Mouse (Mus musculus): ENCODE measurements around the gene Lhx2.
A peak's percentile ranks its signal among the peaks of the same experiment; 100 is the strongest.

Lhx2 gene

DNA sequence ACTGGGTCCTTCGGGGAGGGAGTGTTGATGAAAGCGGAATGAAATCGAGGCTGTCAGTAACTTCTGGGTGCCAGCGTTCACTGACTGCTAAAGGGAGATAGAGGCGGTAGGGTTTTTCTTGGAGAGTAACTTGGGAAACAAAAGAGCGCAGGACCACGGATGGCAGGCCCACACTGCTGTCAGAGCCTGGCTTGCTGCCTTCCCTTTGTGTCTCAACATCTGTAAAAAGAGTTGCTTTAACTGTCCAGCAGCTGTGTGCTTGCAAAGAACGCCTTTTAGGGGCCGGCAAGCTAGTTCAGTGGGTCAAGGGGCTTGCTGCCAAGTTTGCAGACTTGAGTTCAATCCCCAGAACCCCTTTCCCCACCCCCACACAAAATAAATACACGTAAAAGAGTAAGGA is 20.1 kb downstream of the Lhx2 start:
- no peak for ATAC-seq (ENCODE audit: low TSS enrichment)

- ATAC-seq (ENCODE audit: low TSS enrichment) = no peak
These were observed 20.7 kb downstream of the Lhx2 start for GRCm38 (mm10) chr2:38359811-38360210.

DNA sequence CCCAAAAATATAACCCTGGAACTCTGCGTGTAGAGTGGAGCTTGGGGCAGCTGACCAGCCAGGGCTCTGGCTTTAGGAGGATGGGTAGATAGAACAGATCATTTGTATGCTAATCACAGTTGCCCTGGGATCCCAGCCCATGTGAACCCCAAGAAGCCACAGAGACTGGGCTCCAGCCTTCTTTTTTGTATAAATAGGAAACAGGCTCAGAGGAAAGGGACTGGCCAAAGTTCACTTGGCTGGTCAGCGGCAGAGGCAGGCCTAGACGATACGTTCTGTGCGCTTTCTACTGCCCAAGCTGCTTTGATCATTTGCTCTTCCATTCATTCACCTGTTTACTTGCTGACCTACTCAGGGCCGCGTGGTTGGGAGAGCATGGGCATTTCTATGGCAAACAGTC is 27.1 kb downstream of the Lhx2 start:
- ATAC-seq (ENCODE audit: low TSS enrichment) = no peak

DNA sequence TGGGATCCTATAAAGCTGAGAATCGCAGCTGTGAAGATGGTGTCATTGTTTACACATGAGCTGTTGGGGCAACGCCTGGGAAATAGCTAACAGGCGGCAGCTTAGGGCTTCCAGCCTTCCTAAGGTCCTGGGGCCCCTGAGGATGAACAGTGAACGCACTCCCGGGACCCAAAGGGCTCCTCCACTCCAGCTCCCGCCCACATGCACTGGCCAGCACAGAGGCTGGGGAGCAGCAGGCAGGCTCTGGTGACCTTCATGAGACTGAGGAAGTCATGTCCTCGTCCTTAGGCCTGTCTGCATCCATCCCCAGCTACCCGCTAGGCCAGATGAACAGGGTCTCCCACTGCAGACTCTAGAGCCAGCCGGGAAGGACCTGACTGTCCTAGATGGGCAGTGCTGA is 27.9 kb downstream of the Lhx2 start:
- ATAC-seq (ENCODE audit: low TSS enrichment) = no peak

- ATAC-seq (ENCODE audit: low TSS enrichment) = peak; percentile 66
These were observed 28.8 kb downstream of the Lhx2 start for GRCm38 (mm10) chr2:38367852-38368251.

DNA sequence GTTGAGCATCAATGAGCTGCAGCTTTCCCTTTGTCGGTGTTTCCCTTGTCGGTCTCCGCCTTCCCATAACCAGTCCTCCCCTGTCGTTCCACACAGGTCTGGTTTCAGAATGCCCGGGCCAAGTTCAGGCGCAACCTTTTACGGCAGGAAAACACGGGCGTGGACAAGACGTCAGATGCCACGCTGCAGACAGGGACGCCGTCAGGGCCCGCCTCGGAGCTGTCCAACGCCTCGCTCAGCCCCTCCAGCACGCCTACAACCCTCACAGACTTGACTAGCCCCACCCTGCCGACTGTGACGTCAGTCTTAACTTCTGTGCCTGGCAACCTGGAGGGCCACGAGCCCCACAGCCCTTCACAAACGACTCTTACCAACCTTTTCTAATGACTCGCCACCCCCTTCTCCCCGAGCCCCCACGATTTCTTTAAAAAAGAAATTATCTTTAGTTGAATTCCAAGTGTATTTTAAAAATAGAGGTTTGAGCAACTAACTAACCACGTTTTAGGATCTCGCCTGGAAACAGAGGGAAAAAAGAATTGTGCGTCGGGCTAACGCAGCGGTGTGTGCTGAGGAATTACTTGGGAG is 29.8 kb downstream of the Lhx2 start:
- peak; percentile 66 for ATAC-seq (ENCODE audit: low TSS enrichment)

- ATAC-seq (ENCODE audit: low TSS enrichment) = 0 out of 2 replicates have a peak, but pooled peaks have one; percentile 11
These were observed 36.7 kb downstream of the Lhx2 start for GRCm38 (mm10) chr2:38375606-38376304.

DNA sequence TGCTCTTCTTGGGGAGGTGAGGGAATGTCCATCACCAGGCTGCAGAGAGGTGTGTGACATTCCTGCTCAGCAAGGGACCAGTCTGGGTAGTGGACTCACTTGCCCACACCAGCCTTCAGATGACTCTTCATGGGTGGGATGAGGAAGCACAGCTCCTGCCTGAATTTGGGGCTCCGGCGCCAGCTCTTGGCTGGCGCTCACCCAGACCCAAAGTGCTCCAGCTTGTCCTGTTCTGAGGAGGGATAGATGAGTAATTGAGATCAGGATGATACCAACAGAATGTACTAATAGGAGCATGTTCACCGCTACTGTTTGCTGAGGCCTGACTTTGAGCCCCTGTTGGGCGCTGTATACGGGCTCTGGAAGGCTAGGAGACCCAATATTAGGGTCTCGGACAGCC is 38.2 kb downstream of the Lhx2 start:
- no peak for ATAC-seq (ENCODE audit: low TSS enrichment)

DNA sequence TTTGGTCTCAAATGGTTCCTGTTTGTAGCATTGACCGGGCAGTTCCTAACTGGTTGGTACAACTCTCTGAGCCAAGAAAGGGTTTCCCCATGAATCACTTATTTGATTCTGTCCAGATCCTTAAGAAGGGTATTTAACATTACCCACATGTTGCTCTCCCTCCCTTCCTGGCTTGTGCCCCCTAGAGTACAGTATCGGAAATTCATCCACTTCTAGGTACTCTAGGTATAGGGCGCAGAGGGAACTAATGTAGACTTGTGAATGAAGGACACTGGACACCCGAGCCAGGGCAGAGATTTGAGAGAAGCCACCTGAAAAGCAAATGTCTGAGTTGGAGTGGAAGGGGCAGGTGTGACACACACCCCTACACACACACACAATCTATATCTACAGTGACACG is 39.3 kb downstream of the Lhx2 start:
- ATAC-seq (ENCODE audit: low TSS enrichment) = peak; percentile 55

DNA sequence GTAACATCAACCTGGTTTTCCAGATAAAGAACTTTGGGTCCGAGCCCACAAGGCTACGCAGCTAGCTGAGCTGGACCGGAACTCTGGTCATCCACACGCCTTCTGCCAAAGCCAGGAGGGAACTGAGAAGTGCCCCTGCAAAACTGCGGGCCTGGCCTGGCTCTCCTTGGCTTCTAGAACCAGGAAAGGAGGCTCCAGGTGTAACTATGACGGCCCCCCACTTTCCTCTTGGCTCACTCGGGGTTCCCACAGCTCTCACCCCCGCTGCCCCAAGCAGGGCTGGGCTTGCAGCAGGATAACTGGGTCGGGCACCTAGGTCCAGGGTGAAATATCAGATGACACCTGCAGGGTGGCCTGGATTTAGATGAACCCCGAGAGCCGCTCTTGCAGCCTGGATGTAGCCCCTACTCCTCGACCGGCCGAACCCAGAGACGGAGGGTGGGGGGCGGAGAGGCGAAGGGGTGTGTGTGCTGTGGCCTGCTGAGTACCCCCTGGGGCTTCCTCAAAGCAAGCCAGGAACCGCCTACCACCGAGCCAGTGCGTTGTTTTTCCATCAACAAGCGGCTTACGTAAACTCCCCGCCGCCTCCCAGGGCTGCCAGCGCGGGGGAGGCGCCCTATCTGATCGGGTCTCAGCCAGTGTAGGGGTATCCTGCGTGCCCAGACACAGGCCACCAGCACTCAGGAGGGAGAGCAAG is 39.9 kb downstream of the Lhx2 start:
- ATAC-seq (ENCODE audit: low TSS enrichment) = peak; percentile 50

DNA sequence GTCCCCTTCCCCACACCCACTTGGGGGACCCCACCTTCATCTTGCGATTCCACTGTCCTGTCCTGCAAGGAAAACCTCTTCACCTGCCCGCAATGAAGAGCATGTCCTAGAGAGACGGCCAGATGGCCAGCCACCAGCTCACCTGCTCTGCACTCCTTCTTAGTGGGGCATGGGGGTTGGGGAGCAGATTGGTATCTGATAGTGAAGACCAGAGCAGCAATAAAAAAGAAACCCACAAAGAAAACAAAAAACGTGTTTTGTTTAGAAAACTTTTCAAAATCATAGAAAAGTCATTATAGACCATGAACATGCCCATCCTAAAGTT is 40.4 kb downstream of the Lhx2 start:
- peak; percentile 14; the same call in 1 of the 2 replicates for ATAC-seq (ENCODE audit: low TSS enrichment)

- ATAC-seq (ENCODE audit: low TSS enrichment) = no peak
These were observed 41.3 kb downstream of the Lhx2 start for GRCm38 (mm10) chr2:38380136-38381083.

GRCm38 (mm10) chr2:38387568-38388262 is 48.6 kb downstream of the Lhx2 start:
- ATAC-seq (ENCODE audit: low TSS enrichment) = 0 out of 2 replicates have a peak, but pooled peaks have one; percentile 33

- ATAC-seq (ENCODE audit: low TSS enrichment) = peak; percentile 83
These were observed 56.1 kb downstream of the Lhx2 start for GRCm38 (mm10) chr2:38394977-38395868.

- no peak for ATAC-seq (ENCODE audit: low TSS enrichment)
These were observed 56.8 kb downstream of the Lhx2 start for GRCm38 (mm10) chr2:38395869-38396236.

- ATAC-seq (ENCODE audit: low TSS enrichment) = no peak
These were observed 58.2 kb downstream of the Lhx2 start for GRCm38 (mm10) chr2:38397306-38397705.

DNA sequence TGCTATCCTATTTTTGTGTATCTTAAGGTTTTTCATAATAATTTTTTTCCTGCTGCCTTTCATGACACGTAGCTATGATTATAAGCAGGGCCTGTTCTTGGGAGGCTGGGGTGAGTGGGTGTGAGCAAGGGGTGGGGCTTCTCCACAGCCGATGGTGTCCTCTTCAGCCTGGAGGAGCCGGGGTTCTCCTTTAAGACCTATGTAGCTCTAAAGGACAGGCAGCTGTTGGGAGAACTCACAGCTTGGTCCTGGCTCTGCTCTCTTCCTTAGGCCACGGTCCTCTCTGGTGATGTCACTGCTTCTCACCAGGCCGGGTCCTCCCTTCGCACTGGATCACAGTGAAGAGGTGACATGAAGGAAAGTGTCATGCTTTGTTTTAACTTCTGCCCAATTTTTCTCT is 58.8 kb downstream of the Lhx2 start:
- ATAC-seq (ENCODE audit: low TSS enrichment) = no peak

DNA sequence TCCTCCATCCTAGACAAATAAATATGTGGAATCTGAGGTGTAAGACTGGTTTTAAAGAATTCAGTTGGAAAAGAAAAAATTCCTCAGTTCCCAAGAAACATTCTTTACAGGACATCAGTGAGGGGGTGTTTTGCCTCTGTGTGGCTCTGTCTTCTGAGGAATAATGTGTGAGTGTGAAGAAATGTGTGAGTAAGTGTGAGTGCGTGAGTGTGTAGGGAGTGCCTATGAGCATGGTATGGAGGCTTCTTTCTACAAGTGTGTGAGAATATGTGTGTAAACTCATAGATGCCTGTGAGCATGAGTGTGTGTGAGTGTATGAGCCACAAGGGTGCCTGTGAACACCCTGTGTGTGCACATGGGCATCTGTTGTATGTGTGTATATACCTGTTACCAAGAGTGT is 63.5 kb downstream of the Lhx2 start:
- ATAC-seq (ENCODE audit: low TSS enrichment) = peak; percentile 78

DNA sequence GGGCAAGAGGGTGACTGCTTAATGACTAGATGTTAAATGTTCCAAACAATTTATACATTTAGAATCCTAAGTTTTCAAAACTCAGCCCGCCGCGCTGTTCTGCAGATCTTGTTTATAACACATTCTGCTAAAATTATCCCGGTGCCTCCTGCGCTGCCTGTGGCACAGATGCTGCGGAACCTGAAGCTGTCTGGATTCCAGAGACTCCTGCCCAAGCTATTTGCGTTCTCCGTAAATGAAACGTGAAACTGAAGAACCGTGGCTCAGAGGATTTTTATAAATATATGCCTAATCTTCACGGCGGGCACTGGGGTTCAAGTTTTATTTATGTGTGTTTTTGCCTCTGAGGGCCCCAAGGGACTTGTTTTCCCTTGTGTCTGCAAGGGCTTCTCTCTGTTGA is 64.2 kb downstream of the Lhx2 start:
- peak; percentile 76 for ATAC-seq (ENCODE audit: low TSS enrichment)

GRCm38 (mm10) chr2:38404007-38404596 is 65.0 kb downstream of the Lhx2 start:
- no peak for ATAC-seq (ENCODE audit: low TSS enrichment)
